In the genomic region with DNA sequence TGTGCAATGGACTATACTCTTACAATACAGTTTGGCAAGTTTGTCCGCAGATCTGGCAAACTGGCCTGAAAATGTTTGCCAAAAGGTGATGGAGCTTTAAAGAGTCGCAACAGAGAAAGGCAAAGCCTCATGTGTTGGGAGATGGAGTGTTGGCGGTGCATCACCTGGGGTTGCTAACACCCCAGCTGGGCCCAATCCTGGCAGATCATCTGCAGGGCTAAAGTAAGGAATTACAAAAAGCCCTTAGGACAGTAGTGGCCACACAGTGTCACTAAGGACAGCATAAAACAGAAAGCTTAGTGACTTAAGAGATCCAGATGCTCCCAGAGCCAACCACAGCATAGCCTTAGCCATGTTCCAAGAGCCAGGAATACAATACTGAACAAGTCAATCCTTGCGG, we compare ENCODE assay signal across 30 mouse cellular contexts. TPM values are rescaled to one million over a fixed set of nuclear protein-coding genes. Genes with fewer than 3 reads are reported as not detected.
DNase-seq lines count a peak whose midpoint lies in the region; ATAC-seq and TF ChIP-seq lines count a peak whose summit lies in the region.
"Had no signal": no experiment of that assay in that cellular context is flagged by ENCODE, and none has a peak within 500 bp of the region (broad histone marks: within the 10 kb centered on the region; RNA-seq: fewer than 3 reads in every experiment).

No protein-coding gene starts in this region.

- no peak for TF ChIP-seq EP300 in ES-Bruce4 (IDR thresholded peaks at IDR 0.05; ENCODE audit: insufficient read depth, low read depth, low read length)

- WGBS in hindbrain, embryonic 13.5 days = over 99% methylated on average over 4 of the region's 4 CpGs
- WGBS in hindbrain, postnatal 0 days = 87% methylated on average over 4 of the region's 4 CpGs
- 97% methylated on average over 4 of the region's 4 CpGs for WGBS in midbrain, embryonic 14.5 days

- no peaks in the 10 kb centered on the region for H3K9me3 ChIP-seq in hindbrain, embryonic 13.5 days
- H3K9me3 ChIP-seq in hindbrain, postnatal 0 days (ENCODE audit: low read length) = no peaks in the 10 kb centered on the region
- no peaks in the 10 kb centered on the region for H3K9me3 ChIP-seq in ES-Bruce4 (replicated peaks; ENCODE audit: control insufficient read depth, insufficient read depth, low read length, poor library complexity, severe bottlenecking)
- H3K9me3 ChIP-seq in midbrain, embryonic 14.5 days (ENCODE audit: control insufficient read depth, low read length) = no peaks in the 10 kb centered on the region
- H3K9me3 ChIP-seq: embryonic facial prominence, embryonic 12.5 days; embryonic facial prominence, embryonic 15.5 days; forebrain, embryonic 13.5 days; G1E; heart, embryonic 10.5 days; heart, embryonic 13.5 days; hindbrain, embryonic 15.5 days had no signal

- no peak overlapping the region for H3K4me3 ChIP-seq in hindbrain, embryonic 13.5 days
- no peak overlapping the region for H3K4me3 ChIP-seq in hindbrain, postnatal 0 days (ENCODE audit: low read length)
- H3K4me3 ChIP-seq in ES-Bruce4 (ENCODE audit: low read depth, low read length) = no peak overlapping the region
- no peak overlapping the region for H3K4me3 ChIP-seq in midbrain, embryonic 14.5 days (replicated peaks; ENCODE audit: low read depth, low read length)
- H3K4me3 ChIP-seq: embryonic facial prominence, embryonic 12.5 days; embryonic facial prominence, embryonic 15.5 days; forebrain, embryonic 13.5 days; heart, embryonic 10.5 days; heart, embryonic 13.5 days; hindbrain, embryonic 15.5 days had no signal

- H3K4me2 ChIP-seq in hindbrain, embryonic 13.5 days = no peak overlapping the region
- no peak overlapping the region for H3K4me2 ChIP-seq in hindbrain, postnatal 0 days (ENCODE audit: low read depth, low read length)
- H3K4me2 ChIP-seq in midbrain, embryonic 14.5 days (ENCODE audit: low read length) = no peak overlapping the region
- H3K4me2 ChIP-seq: embryonic facial prominence, embryonic 12.5 days; embryonic facial prominence, embryonic 15.5 days; forebrain, embryonic 13.5 days; heart, embryonic 13.5 days; hindbrain, embryonic 15.5 days had no signal

- peaks cover 89% of the 10 kb centered on the region for H3K36me3 ChIP-seq in hindbrain, embryonic 13.5 days
- peaks cover 66% of the 10 kb centered on the region for H3K36me3 ChIP-seq in hindbrain, postnatal 0 days (ENCODE audit: insufficient read depth, low read length)
- peaks cover 56% of the 10 kb centered on the region for H3K36me3 ChIP-seq in ES-Bruce4 (ENCODE audit: control insufficient read depth, insufficient read depth, low read length, poor library complexity, severe bottlenecking)
- peaks cover 87% of the 10 kb centered on the region for H3K36me3 ChIP-seq in midbrain, embryonic 14.5 days (ENCODE audit: control insufficient read depth, insufficient read depth, low read length)

- H3K27me3 ChIP-seq in hindbrain, embryonic 13.5 days = no peaks in the 10 kb centered on the region
- H3K27me3 ChIP-seq in hindbrain, postnatal 0 days (ENCODE audit: insufficient read depth, low read length) = no peaks in the 10 kb centered on the region
- H3K27me3 ChIP-seq in ES-Bruce4 (ENCODE audit: control insufficient read depth, insufficient read depth, low read length, poor library complexity, severe bottlenecking) = no peaks in the 10 kb centered on the region
- no peaks in the 10 kb centered on the region for H3K27me3 ChIP-seq in midbrain, embryonic 14.5 days (ENCODE audit: control insufficient read depth, insufficient read depth, low read length)
- H3K27me3 ChIP-seq: CH12.LX; embryonic facial prominence, embryonic 12.5 days; embryonic facial prominence, embryonic 15.5 days; forebrain, embryonic 13.5 days; heart, embryonic 13.5 days; hindbrain, embryonic 15.5 days; Patski had no signal

- H3K4me1 ChIP-seq in hindbrain, embryonic 13.5 days (replicated peaks) = no peaks in the 10 kb centered on the region
- H3K4me1 ChIP-seq in hindbrain, postnatal 0 days (ENCODE audit: insufficient read depth, low read length) = no peaks in the 10 kb centered on the region
- H3K4me1 ChIP-seq in ES-Bruce4 (ENCODE audit: control insufficient read depth, insufficient read depth, low read length) = peaks cover 4% of the 10 kb centered on the region
- H3K4me1 ChIP-seq in midbrain, embryonic 14.5 days (ENCODE audit: control insufficient read depth, insufficient read depth, low read length) = no peaks in the 10 kb centered on the region
- H3K4me1 ChIP-seq: embryonic facial prominence, embryonic 12.5 days; forebrain, embryonic 13.5 days; heart, embryonic 10.5 days; hindbrain, embryonic 15.5 days had no signal

- peak overlapping the region; percentile 26; the same call in 1 of the 2 replicates for H3K27ac ChIP-seq in hindbrain, embryonic 13.5 days
- H3K27ac ChIP-seq in hindbrain, postnatal 0 days = no peak overlapping the region
- H3K27ac ChIP-seq in ES-Bruce4 (ENCODE audit: insufficient read depth, low read length) = peak overlapping the region; percentile 39
- no peak overlapping the region for H3K27ac ChIP-seq in midbrain, embryonic 14.5 days (replicated peaks; ENCODE audit: low read depth, low read length)
- H3K27ac ChIP-seq: embryonic facial prominence, embryonic 12.5 days; embryonic facial prominence, embryonic 15.5 days; forebrain, embryonic 13.5 days; heart, embryonic 10.5 days; heart, embryonic 13.5 days; hindbrain, embryonic 15.5 days had no signal

- TF ChIP-seq CTCF in hindbrain, postnatal 0 days (IDR thresholded peaks at IDR 0.05; ENCODE audit: low read depth) = no peak
- no peak for TF ChIP-seq CTCF in ES-Bruce4 (IDR thresholded peaks at IDR 0.05; ENCODE audit: low read depth, low read length)

- TF ChIP-seq POLR2A in ES-Bruce4 (IDR thresholded peaks at IDR 0.05; ENCODE audit: insufficient read depth, low read length) = no peak

- DNase-seq in hindbrain, postnatal 0 days (ENCODE audit: low spot score) = no peak
- peak; percentile 76 for DNase-seq in gonadal fat pad, adult 2 months (ENCODE audit: low read depth)
- no peak for DNase-seq in lung, adult 18-20 months
- no peak for DNase-seq in midbrain, embryonic 14.5 days
- DNase-seq: adrenal gland, adult 2 months; adrenal gland, postnatal 14 days; B cell, adult 2 months; cerebellum, adult 11 months; cerebellum, adult 2 months; cerebellum, adult 9-11 months; cerebellum, postnatal 25 days; gastrocnemius, postnatal 10 days; gastrocnemius, postnatal 36 days; heart, adult 18-20 months; heart, postnatal 14 days; heart, postnatal 4 days; kidney, adult 2 months had no signal

- ATAC-seq in hindbrain, embryonic 13.5 days (ENCODE audit: low FRiP score) = no peak
- ATAC-seq in hindbrain, postnatal 0 days = no peak
- ATAC-seq in midbrain, embryonic 14.5 days (ENCODE audit: low FRiP score, low TSS enrichment) = no peak
- ATAC-seq: forebrain, embryonic 13.5 days; forebrain, embryonic 16.5 days; intestine, postnatal 0 days; Patski had no signal

- no peak overlapping the region for H3K9ac ChIP-seq in hindbrain, embryonic 13.5 days
- no peak overlapping the region for H3K9ac ChIP-seq in hindbrain, postnatal 0 days (replicated peaks; ENCODE audit: low read length)
- no peak overlapping the region; the same call in 1 of the 2 replicates for H3K9ac ChIP-seq in ES-Bruce4 (ENCODE audit: low read depth, poor library complexity, severe bottlenecking)
- no peak overlapping the region for H3K9ac ChIP-seq in midbrain, embryonic 14.5 days (replicated peaks; ENCODE audit: low read length)
- H3K9ac ChIP-seq: embryonic facial prominence, embryonic 12.5 days; embryonic facial prominence, embryonic 15.5 days; forebrain, embryonic 13.5 days; heart, embryonic 13.5 days; hindbrain, embryonic 15.5 days had no signal

RNA-seq across cellular contexts. Expression of a gene that starts 43.2 kb away (rescaled TPM):
- polyA plus RNA-seq in hindbrain, embryonic 13.5 days (2015; fragmentation: Nextera tagmentation; extraction: Ambion mirVana) = 0.43 and 1.2 TPM in 2 replicates
- total RNA-seq in hindbrain, postnatal 0 days (2014; rRNA removed) = 1.6 and 6.3 TPM in 2 replicates
- 2.1 and 2.7 TPM in 2 replicates for polyA plus RNA-seq in hindbrain, postnatal 0 days (2015; fragmentation: Nextera tagmentation; extraction: Ambion mirVana)
- 0.68 and 1.5 TPM in 2 replicates for polyA plus RNA-seq in ES-Bruce4 (2011; ENCODE audit: insufficient read depth, insufficient read length, low read depth, missing spikeins)
- 16.6 and 19.2 TPM in 2 replicates for polyA plus RNA-seq in gonadal fat pad, adult 2 months (2012; rRNA removed)
- polyA plus RNA-seq in midbrain, embryonic 14.5 days (2014; fragmentation: Nextera tagmentation; extraction: Ambion mirVana) = 1.7 and 2.0 TPM in 2 replicates
- total RNA-seq: G1E had no signal

Comparison
In these comparisons a context has a peak if more than half of its experiments do, and no peak if none do; other contexts are left out.
1. H3K27ac ChIP-seq: peak in hindbrain, embryonic 13.5 days (single experiment) and ES-Bruce4 (single experiment); none in hindbrain, postnatal 0 days (single experiment) and midbrain, embryonic 14.5 days (single experiment).